Mouse (Mus musculus): ENCODE measurements around the gene Ak5.

DNA sequence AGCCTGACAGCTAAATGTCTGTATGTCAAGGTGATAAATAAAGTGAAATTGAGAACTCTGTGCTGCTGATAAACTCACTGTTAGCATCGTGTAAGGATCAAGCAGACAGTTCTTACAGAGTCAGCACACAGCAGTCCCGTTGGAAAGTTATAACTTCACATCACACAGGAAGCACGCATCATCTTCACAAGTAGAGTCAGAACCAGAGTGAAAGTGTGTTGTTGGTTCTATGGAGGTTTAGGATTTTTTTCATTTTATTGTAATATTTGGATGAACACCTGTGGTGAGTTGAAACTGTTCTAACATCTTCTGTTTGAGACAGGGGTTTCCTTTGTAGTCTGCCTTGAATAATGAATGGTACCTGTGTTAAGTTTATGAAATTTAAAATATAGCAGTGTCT, 224.0 kb downstream of the Ak5 start:
- TF ChIP-seq POLR2A (IDR thresholded peaks at IDR 0.05; ENCODE audit: borderline replicate concordance, extremely low read depth, insufficient read depth, insufficient read length, poor library complexity, severe bottlenecking), result no peak
- no peak for TF ChIP-seq CTCF (IDR thresholded peaks at IDR 0.05; ENCODE audit: borderline replicate concordance, extremely low read depth, insufficient read depth, insufficient read length)

Data from brain, embryonic 14.5 days (tissue).